Mouse (Mus musculus): ENCODE measurements around the gene Smarcc2. TPM values are rescaled to one million over a fixed set of nuclear protein-coding genes. Genes with fewer than 3 reads are reported as not detected.

Smarcc2 gene
- total RNA-seq, 1 experiment from 2014 or later: 92.2 TPM

DNA sequence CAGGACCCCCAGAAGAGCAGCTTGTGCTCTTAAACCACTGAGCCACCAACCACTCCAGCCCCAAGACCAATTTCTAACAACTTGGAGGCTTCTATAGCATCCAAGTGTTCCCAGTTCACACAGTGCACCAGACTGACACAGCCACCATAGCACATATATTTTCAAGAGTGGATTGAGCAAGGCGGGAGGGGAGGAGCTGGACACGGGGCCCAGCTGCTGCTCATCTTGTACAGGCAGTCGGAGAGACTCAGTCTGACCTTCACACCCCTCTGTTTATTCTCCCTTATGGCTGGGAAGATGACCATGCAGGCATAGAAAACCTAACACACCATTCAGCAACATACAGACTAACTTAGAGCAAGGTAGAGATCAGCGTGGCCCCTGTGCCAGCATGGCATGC, 50.8 kb downstream of the Smarcc2 start:
- ATAC-seq (replicated peaks; ENCODE audit: low read depth, poor library complexity, severe bottlenecking): no peak

DNA sequence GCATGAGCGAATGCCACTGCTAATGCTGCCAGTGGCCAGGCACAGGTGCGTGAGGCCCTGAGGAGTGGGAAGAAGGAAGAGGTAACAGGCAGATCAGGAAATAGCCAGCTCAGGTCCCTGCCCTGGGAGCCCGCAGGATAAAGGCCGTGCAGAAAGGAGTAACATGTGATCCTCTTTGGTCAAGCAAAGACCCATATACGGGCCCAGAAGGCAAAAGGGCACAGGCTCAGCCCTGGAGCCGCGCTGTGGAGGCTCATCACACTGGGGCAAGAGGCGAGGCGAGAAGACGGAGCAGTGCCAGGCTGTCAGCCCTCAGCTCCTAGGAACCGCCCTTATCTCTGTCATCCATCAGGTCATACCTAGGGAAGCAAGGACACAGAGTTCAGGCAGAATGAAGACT, 51.3 kb downstream of the Smarcc2 start:
- no peak for ATAC-seq (replicated peaks; ENCODE audit: low read depth, poor library complexity, severe bottlenecking)

- no peak for ATAC-seq (replicated peaks; ENCODE audit: low read depth, poor library complexity, severe bottlenecking)
Measured at GRCm38 (mm10) chr10:128511189-128511588, 52.1 kb downstream of the Smarcc2 start.

GRCm38 (mm10) chr10:128511761-128512160, 52.7 kb downstream of the Smarcc2 start:
- no peak for ATAC-seq (replicated peaks; ENCODE audit: low read depth, poor library complexity, severe bottlenecking)

DNA sequence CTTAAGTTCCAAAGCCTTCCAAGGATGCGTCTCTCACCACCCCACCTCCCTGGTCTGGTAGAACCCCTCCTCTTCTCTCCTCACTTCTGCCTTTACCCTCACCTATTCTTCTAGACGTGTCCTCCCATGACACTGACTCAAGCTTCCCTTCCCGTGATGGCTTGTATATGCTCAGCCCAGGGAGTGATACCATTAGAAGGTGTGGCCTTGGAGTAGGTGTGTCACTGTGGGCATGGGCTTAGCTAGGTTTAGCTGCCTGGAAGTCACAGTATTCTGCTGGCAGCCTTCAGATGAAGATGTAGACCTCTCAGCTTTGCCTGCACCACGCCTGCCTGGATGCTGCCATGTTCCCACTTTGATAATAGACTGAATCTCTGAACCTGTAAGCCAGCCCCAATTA, 56.0 kb downstream of the Smarcc2 start:
- no peak for ATAC-seq (replicated peaks; ENCODE audit: low read depth, poor library complexity, severe bottlenecking)

- ATAC-seq (replicated peaks; ENCODE audit: low read depth, poor library complexity, severe bottlenecking): no peak
Measured at GRCm38 (mm10) chr10:128516029-128516428, 57.0 kb downstream of the Smarcc2 start.

DNA sequence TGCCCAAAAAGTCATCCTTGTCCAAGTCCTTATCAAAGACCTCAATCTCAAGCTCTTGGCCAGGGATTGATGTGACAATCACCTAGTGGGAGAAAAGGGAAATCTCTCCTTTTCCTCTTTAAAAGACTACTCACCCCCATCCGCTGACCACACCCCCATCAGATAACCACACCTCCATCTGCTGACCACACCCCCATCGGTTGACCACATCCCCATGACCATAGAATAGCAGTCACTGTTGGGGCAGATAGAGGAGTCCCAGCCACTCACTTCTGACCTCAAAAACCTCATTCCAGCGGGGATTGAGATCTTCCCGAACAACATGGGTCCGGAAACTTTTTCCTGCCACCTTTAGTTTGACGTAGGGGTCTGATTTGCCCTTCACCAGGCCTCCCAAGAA, 57.6 kb downstream of the Smarcc2 start:
- ATAC-seq (replicated peaks; ENCODE audit: low read depth, poor library complexity, severe bottlenecking): peak; percentile 91

GRCm38 (mm10) chr10:128518833-128519232, 59.8 kb downstream of the Smarcc2 start:
- ATAC-seq (replicated peaks; ENCODE audit: low read depth, poor library complexity, severe bottlenecking): no peak; the same call in 1 of the 2 replicates

DNA sequence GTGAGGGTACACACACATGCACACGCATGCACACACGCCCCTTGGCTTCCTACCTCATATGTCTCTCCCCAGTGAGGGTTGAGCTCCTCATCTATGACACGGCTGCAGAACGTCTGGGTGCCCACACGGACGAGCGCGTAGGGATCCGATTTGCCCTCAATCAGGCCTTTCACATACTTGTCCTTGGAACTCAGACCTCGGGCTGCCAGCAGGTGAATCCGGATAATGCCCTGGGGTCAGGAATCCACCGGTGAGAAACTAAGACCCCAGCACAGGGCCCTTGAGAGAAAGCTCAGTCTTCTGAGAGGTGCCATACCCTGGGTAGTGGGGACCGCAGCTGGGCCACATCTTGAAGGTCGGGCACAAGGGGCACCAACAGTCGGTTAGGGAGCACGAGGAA, 61.5 kb downstream of the Smarcc2 start:
- no peak for ATAC-seq (replicated peaks; ENCODE audit: low read depth, poor library complexity, severe bottlenecking)

GRCm38 (mm10) chr10:128522351-128522750, 63.3 kb downstream of the Smarcc2 start:
- no peak for ATAC-seq (replicated peaks; ENCODE audit: low read depth, poor library complexity, severe bottlenecking)

DNA sequence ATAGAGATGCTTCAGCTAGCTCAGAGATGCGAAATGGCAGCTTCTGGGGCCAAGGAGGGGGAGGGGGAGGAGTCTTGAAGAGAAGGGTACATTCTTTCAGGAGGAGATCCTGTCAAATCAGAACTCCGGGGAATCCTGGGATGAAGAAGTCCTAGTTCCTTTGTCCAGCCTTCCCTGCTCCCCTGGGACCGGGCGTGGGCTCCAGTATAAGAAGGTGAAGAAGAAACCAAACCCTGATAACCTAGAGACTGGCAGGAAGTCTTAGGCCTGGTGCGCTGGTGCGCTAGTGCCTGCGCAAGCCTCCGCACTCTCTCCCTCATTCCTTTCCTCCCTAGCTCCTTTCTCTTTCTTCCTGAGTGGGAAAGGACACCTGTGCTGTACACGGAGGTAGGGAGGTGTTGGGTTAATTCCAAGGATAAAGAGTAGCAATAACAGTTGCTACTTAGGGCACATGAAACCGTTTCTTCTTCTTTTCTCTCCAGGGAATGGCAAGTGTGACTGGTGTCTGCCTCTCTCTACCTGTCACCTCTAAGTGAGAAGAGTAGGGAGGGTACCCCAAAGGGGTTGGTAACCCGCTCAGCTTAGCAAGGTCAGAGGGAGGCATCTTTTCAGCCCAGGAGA, 65.2 kb downstream of the Smarcc2 start:
- ATAC-seq (replicated peaks; ENCODE audit: low read depth, poor library complexity, severe bottlenecking): no peak

DNA sequence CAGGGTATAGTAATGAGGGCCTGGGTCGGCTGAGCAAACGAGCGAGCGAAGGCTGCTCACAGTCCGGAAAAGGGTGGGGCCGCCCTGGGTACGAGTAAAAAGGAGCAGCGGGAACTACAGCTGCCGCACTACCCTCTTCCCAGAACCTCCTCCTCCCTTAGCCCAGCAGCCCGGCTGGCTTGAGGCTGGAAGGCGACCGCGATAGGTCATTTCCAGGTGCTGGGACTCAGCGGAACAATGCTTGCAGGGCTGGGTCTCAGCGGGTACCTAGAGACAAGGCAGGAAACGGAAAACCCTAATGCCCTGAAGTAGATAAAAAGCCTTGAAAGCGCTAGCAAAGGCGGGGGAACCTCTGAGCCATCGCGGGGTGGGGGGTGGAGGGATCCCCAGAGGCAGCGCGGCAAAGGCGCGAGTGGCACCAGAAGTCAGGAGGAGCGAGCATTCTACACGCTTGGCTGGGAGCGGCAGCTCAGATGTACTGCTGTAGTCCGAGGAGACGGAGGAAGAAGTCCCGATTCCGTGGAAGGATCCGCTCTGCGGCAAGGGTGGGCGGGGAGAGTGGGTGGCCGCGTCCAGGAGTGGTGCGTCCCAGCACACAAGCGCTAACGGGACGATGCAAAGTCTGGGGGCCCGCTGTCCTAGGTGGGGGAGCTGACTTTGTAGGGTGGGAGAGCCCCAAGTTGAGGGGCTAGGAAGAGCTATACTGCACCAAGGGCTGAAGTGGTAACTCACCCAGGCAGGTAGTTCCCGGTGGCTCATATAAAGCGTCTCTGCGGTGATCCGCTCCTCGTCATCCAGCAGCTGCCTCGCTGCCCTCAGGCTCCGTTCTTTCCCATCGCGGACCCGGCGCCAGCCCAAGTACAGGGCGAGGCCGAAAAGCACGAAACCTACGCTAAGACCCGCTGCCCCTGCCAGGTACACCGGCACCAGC, 65.9 kb downstream of the Smarcc2 start:
- peak; percentile 45 for ATAC-seq (replicated peaks; ENCODE audit: low read depth, poor library complexity, severe bottlenecking)

GRCm38 (mm10) chr10:128525671-128526308, 66.7 kb downstream of the Smarcc2 start, which contains the start of gene Esyt1:
Gene Esyt1 (minus strand): TSS chr10:128525871.
- peak; percentile 81 for ATAC-seq (replicated peaks; ENCODE audit: low read depth, poor library complexity, severe bottlenecking)

- ATAC-seq (replicated peaks; ENCODE audit: low read depth, poor library complexity, severe bottlenecking): peak; percentile 8
Measured at GRCm38 (mm10) chr10:128526366-128527356, 67.6 kb downstream of the Smarcc2 start.

- ATAC-seq (replicated peaks; ENCODE audit: low read depth, poor library complexity, severe bottlenecking): no peak
Measured at GRCm38 (mm10) chr10:128535206-128535605, 76.2 kb downstream of the Smarcc2 start.

GRCm38 (mm10) chr10:128535624-128536265, 76.7 kb downstream of the Smarcc2 start:
- ATAC-seq (replicated peaks; ENCODE audit: low read depth, poor library complexity, severe bottlenecking): peak; percentile 72

DNA sequence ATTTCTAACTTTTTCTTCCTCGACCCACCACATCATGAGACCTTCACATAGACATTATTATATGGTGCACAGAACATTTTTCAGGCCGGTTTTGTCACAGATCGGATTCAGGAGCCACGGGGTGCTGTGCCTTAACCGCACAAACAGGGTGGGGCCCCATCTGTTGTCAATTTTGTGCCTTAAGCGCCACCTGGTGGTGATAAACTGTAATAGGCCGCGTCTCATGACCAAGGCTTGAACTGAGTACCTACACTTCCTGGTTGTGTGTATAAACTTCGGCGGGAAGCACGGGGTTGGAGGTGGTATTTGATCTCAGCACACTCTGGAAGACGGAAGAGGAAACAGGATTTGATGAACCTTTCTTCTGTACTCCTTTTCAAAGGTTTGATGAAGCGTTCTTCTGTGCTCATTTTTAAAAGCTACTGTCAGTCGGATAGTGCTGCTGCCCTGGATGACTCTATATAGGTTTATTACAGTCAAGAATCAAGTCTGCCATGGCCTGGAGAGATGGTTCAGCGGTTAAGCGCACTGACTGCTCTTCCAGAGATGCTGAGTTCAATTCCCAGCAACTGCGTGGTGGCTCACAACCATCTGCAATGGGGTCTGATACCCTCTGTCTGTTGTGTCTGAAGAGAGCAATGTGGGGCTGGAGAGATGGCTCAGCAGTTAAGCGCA, 77.4 kb downstream of the Smarcc2 start:
- peak; percentile 98 for ATAC-seq (replicated peaks; ENCODE audit: low read depth, poor library complexity, severe bottlenecking)

GRCm38 (mm10) chr10:128538340-128538870, 79.4 kb downstream of the Smarcc2 start:
- ATAC-seq (replicated peaks; ENCODE audit: low read depth, poor library complexity, severe bottlenecking): no peak

Data from common myeloid progenitor, adult 5-6 weeks (primary cell).